Mouse (Mus musculus): ENCODE measurements at regions not wholly inside any gene's neighbourhood (a gene's known extent, or its start where the extent isn't known, plus 50 kb on each side); places are given as distances from the start of the nearest gene placed in this dataset.

GRCm38 (mm10) chr11:17417656-17418289 lies 160.4 kb downstream of the C1d start:
- TF ChIP-seq CTCF (IDR thresholded peaks at IDR 0.05; ENCODE audit: low read depth, low read length) (no peak), POLR2A (IDR thresholded peaks at IDR 0.05; ENCODE audit: borderline replicate concordance, low read depth, low read length) (no peak)

Data from bone marrow macrophage, adult 2 months (primary cell).